ENCODE assay signal across 24 mouse cellular contexts in genomic region chr2:161945424-161945823, GRCm38 (mm10).
"Had no signal": no experiment of that assay in that cellular context is flagged by ENCODE, and none has a peak within 500 bp of the region (broad histone marks: within the 10 kb centered on the region; RNA-seq: fewer than 3 reads in every experiment).

No protein-coding gene starts in this region.

- H3K4me1 ChIP-seq: heart, embryonic 13.5 days; heart, embryonic 15.5 days; hindbrain, embryonic 13.5 days; hindbrain, embryonic 15.5 days; kidney, embryonic 15.5 days; limb, embryonic 10.5 days; limb, embryonic 12.5 days; liver, embryonic 13.5 days; liver, embryonic 15.5 days had no signal

- H3K27ac ChIP-seq: heart, embryonic 13.5 days; heart, embryonic 15.5 days; hindbrain, embryonic 13.5 days; hindbrain, embryonic 15.5 days; hindbrain, postnatal 0 days; kidney, embryonic 15.5 days; kidney, postnatal 0 days; limb, embryonic 10.5 days; limb, embryonic 12.5 days; liver, embryonic 13.5 days; liver, embryonic 15.5 days had no signal

- H3K9ac ChIP-seq: forebrain, postnatal 0 days; heart, embryonic 13.5 days; heart, embryonic 15.5 days; hindbrain, embryonic 13.5 days; hindbrain, embryonic 15.5 days; kidney, embryonic 15.5 days; limb, embryonic 12.5 days; liver, embryonic 13.5 days; liver, embryonic 15.5 days had no signal

- H3K27me3 ChIP-seq: heart, embryonic 13.5 days; heart, embryonic 15.5 days; hindbrain, embryonic 13.5 days; hindbrain, embryonic 15.5 days; kidney, embryonic 15.5 days; limb, embryonic 12.5 days; liver, embryonic 13.5 days; liver, embryonic 15.5 days had no signal

- H3K4me3 ChIP-seq: heart, embryonic 13.5 days; heart, embryonic 15.5 days; hindbrain, embryonic 13.5 days; hindbrain, embryonic 15.5 days; kidney, embryonic 15.5 days; limb, embryonic 10.5 days; limb, embryonic 12.5 days; liver, embryonic 13.5 days; liver, embryonic 15.5 days had no signal

- ATAC-seq: forebrain, postnatal 0 days; hindbrain, postnatal 0 days; intestine, embryonic 16.5 days had no signal

- DNase-seq: forebrain, postnatal 0 days; gastrocnemius, postnatal 14 days; gastrocnemius, postnatal 36 days; heart, adult 18-20 months; heart, postnatal 14 days; heart, postnatal 36 days; kidney, adult 11 months; kidney, adult 2 months; kidney, adult 9 months; kidney, postnatal 14 days; kidney, postnatal 36 days; liver; liver, embryonic 13.5 days had no signal

- H3K36me3 ChIP-seq: heart, embryonic 13.5 days; heart, embryonic 15.5 days; hindbrain, embryonic 13.5 days; hindbrain, embryonic 15.5 days; kidney, embryonic 15.5 days; limb, embryonic 10.5 days; limb, embryonic 12.5 days; liver, embryonic 13.5 days; liver, embryonic 15.5 days had no signal
